Comparison of ENCODE assay signal across 22 mouse cellular contexts in genomic region chr17:88645299-88645698, GRCm38 (mm10). TPM values are rescaled to one million over a fixed set of nuclear protein-coding genes. Genes with fewer than 3 reads are reported as not detected.
A peak's percentile ranks its signal among the peaks of the same experiment; 100 is the strongest.
DNase-seq lines count a peak whose midpoint lies in the region; ATAC-seq lines count a peak whose summit lies in the region.
"Had no signal": no experiment of that assay in that cellular context is flagged by ENCODE, and none has a peak within 500 bp of the region (broad histone marks: within the 10 kb centered on the region; RNA-seq: fewer than 3 reads in every experiment).

No protein-coding gene starts in this region.

- no peak overlapping the region for H3K4me2 ChIP-seq in liver, embryonic 11.5 days
- H3K4me2 ChIP-seq in kidney, embryonic 14.5 days (replicated peaks; ENCODE audit: low read depth, low read length), result no peak overlapping the region
- H3K4me2 ChIP-seq: embryonic facial prominence, embryonic 13.5 days; forebrain, embryonic 12.5 days; hindbrain, embryonic 12.5 days had no signal

- no peaks in the 10 kb centered on the region for H3K4me1 ChIP-seq in liver, embryonic 11.5 days (replicated peaks; ENCODE audit: control insufficient read depth, insufficient read depth, low read length)
- no peaks in the 10 kb centered on the region for H3K4me1 ChIP-seq in kidney, embryonic 14.5 days (ENCODE audit: control insufficient read depth, insufficient read depth, low read length)
- H3K4me1 ChIP-seq: forebrain, embryonic 12.5 days; hindbrain, embryonic 12.5 days had no signal

- no peak overlapping the region for H3K9ac ChIP-seq in liver, embryonic 11.5 days (ENCODE audit: low read depth, low read length)
- H3K9ac ChIP-seq in kidney, embryonic 14.5 days (ENCODE audit: low read depth, low read length), result no peak overlapping the region
- H3K9ac ChIP-seq: embryonic facial prominence, embryonic 13.5 days; forebrain, embryonic 12.5 days; hindbrain, embryonic 12.5 days had no signal

- ATAC-seq in liver, embryonic 11.5 days (replicated peaks; ENCODE audit: low FRiP score), result no peak
- no peak for ATAC-seq in kidney, embryonic 14.5 days (ENCODE audit: low FRiP score, low TSS enrichment)
- ATAC-seq: forebrain, embryonic 16.5 days; hindbrain, embryonic 16.5 days; inflammation-experienced regulatory T-cells, adult 6 months had no signal

- H3K9me3 ChIP-seq in liver, embryonic 11.5 days (ENCODE audit: control insufficient read depth, low read length), result no peaks in the 10 kb centered on the region
- H3K9me3 ChIP-seq in kidney, embryonic 14.5 days (ENCODE audit: control insufficient read depth, low read length), result no peaks in the 10 kb centered on the region
- H3K9me3 ChIP-seq: embryonic facial prominence, embryonic 13.5 days; forebrain, embryonic 12.5 days; heart, embryonic 10.5 days; hindbrain, embryonic 12.5 days had no signal

- WGBS in liver, embryonic 11.5 days, result 82% methylated on average over 11 of the region's 11 CpGs
- 82% methylated on average over 11 of the region's 11 CpGs for WGBS in kidney, embryonic 14.5 days

- H3K36me3 ChIP-seq in liver, embryonic 11.5 days (ENCODE audit: control insufficient read depth, insufficient read depth, low read length), result peaks cover 2% of the 10 kb centered on the region; the same call in 1 of the 2 replicates
- peaks cover 11% of the 10 kb centered on the region; the same call in 1 of the 2 replicates for H3K36me3 ChIP-seq in kidney, embryonic 14.5 days (ENCODE audit: control insufficient read depth, insufficient read depth, low read length)
- H3K36me3 ChIP-seq: forebrain, embryonic 12.5 days; hindbrain, embryonic 12.5 days had no signal

- no peak overlapping the region for H3K4me3 ChIP-seq in liver, embryonic 11.5 days (ENCODE audit: low read depth, low read length)
- no peak overlapping the region for H3K4me3 ChIP-seq in kidney, embryonic 14.5 days (ENCODE audit: low read length)
- H3K4me3 ChIP-seq: embryonic facial prominence, embryonic 13.5 days; forebrain, embryonic 12.5 days; heart, embryonic 10.5 days; hindbrain, embryonic 12.5 days had no signal

- DNase-seq in liver, embryonic 11.5 days (ENCODE audit: low spot score), result peak; percentile 14
- DNase-seq in liver (no peak), 416B (ENCODE audit: low read depth) (peak; percentile 32), NIH3T3 (ENCODE audit: low read depth) (peak; percentile 19)
- no peak for DNase-seq in spleen, postnatal 36 days (ENCODE audit: low spot score in 2 of 2)
- DNase-seq: adrenal gland, adult 8-10 months; cerebellum, adult 18-20 months; cerebellum, adult 9-11 months; cerebellum, postnatal 36 days; gastrocnemius, postnatal 10 days; heart, postnatal 10 days; heart, postnatal 4 days had no signal

- no peak overlapping the region for H3K27ac ChIP-seq in liver, embryonic 11.5 days (ENCODE audit: low read depth, low read length)
- no peak overlapping the region for H3K27ac ChIP-seq in kidney, embryonic 14.5 days (ENCODE audit: low read depth, low read length)
- H3K27ac ChIP-seq: embryonic facial prominence, embryonic 13.5 days; forebrain, embryonic 12.5 days; heart, embryonic 10.5 days; hindbrain, embryonic 12.5 days had no signal

- H3K27me3 ChIP-seq in liver, embryonic 11.5 days (replicated peaks; ENCODE audit: control insufficient read depth, insufficient read depth, low read length), result no peaks in the 10 kb centered on the region
- no peaks in the 10 kb centered on the region for H3K27me3 ChIP-seq in kidney, embryonic 14.5 days (ENCODE audit: control insufficient read depth, insufficient read depth, low read length)
- H3K27me3 ChIP-seq: embryonic facial prominence, embryonic 13.5 days; forebrain, embryonic 12.5 days; hindbrain, embryonic 12.5 days had no signal

RNA-seq across cellular contexts. Expression of gene Gtf2a1l, which starts 23.2 kb away (rescaled TPM):
- 0.14 TPM in 1 of 2 replicates, not detected in the other for polyA plus RNA-seq in liver, embryonic 11.5 days (2014; fragmentation: Nextera tagmentation; extraction: Ambion mirVana)
- polyA plus RNA-seq in kidney, embryonic 14.5 days (2014; fragmentation: Nextera tagmentation; extraction: Ambion mirVana), result not detected in 2 replicates
- polyA plus RNA-seq: C2C12; forebrain, embryonic 12.5 days; heart, embryonic 10.5 days; heart, embryonic 14.5 days had no signal

RNA-seq across cellular contexts. Expression of gene Ston1, which starts 47.8 kb away (rescaled TPM):
- polyA plus RNA-seq in liver, embryonic 11.5 days (2014; fragmentation: Nextera tagmentation; extraction: Ambion mirVana), result 2.8 and 2.9 TPM in 2 replicates
- 7.8 and 11.5 TPM in 2 replicates for polyA plus RNA-seq in kidney, embryonic 14.5 days (2014; fragmentation: Nextera tagmentation; extraction: Ambion mirVana)

Comparison
In these comparisons a context has a peak if more than half of its experiments do, and no peak if none do; other contexts are left out.
1. DNase-seq: peak in liver, embryonic 11.5 days (single experiment), 416B (single experiment) and NIH3T3 (single experiment); none in liver (single experiment) and spleen, postnatal 36 days (0 of 2).